Mouse (Mus musculus): ENCODE data around the gene Gm5741.

DNA sequence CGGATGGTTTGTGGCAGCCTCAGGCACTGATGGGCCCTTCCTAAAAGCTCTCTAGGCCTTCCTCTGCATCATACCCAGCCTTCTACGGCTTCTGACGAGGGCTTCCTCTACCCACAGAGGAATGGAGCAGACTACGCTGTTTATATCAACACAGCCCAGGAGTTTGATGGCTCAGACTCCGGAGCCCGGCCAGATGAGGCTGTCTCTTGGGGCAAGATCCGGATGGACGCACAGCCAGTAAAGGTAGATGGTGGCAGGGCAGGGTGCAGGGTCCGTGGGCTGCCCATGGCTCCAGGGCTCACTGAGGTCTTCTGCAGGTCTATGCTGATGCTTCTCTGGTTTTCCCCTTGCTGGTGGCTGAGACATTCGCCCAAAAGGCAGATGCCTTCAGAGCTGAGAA, 6.8 kb upstream of the Gm5741 start:
- TF ChIP-seq CTCF (IDR thresholded peaks at IDR 0.05; ENCODE audit: low read depth, low read length), result no peak
- no peak for TF ChIP-seq POLR2A (IDR thresholded peaks at IDR 0.05; ENCODE audit: insufficient read depth, low read length)
